Mouse (Mus musculus) stomach, embryonic 16.5 days (tissue): ENCODE measurements around the gene Itpr3. TPM values are rescaled to one million over a fixed set of nuclear protein-coding genes. Genes with fewer than 3 reads are reported as not detected.

ENCODE experiments used
- microRNA-seq: library from miRNA; unstranded; fragments of <30 nt; microRNA quantifications from one replicate; pipeline ENCODE4, GENCODE M21; 2016
- polyA plus RNA-seq: library from polyadenylated mRNA; unstranded; fragments of >200 nt; fragmentation: Nextera tagmentation; extraction: Ambion mirVana; gene quantifications from 2 replicates; pipeline ENCODE4 v1.2.1, GENCODE M21; 2015

Itpr3 gene
- polyA plus RNA-seq, 1 experiment from 2014 or later = 15.0 TPM

Small RNAs within 50 kb of the gene (microRNA-seq; reads per million reads assigned to microRNA genes)
- not detected for gene Mir7677

Other genes starting within 250 kb of the Itpr3 start
- 2.3 and 4.6 TPM in 2 replicates for gene Nkx2-5, start 212.3 kb upstream of the Itpr3 start, polyA plus RNA-seq
- gene Kifc5b, start 140.2 kb upstream of the Itpr3 start, polyA plus RNA-seq = 6.4 and 6.9 TPM in 2 replicates
- gene Phf1, start 124.3 kb upstream of the Itpr3 start, polyA plus RNA-seq = 7.3 and 7.7 TPM in 2 replicates
- 173 and 178 TPM in 2 replicates for gene Cuta, start 117.7 kb upstream of the Itpr3 start, polyA plus RNA-seq
- 1.3 and 1.6 TPM in 2 replicates for gene Syngap1, start 116.1 kb upstream of the Itpr3 start, polyA plus RNA-seq
- gene Zbtb9, start 84.1 kb upstream of the Itpr3 start, polyA plus RNA-seq = 14.1 and 14.8 TPM in 2 replicates
- 6.7 and 7.0 TPM in 2 replicates for gene Bak1, start 28.3 kb upstream of the Itpr3 start, polyA plus RNA-seq
- gene Uqcc2, start 76.6 kb downstream of the Itpr3 start, polyA plus RNA-seq = 243 and 267 TPM in 2 replicates
- gene Ip6k3, start 110.5 kb downstream of the Itpr3 start, polyA plus RNA-seq = 0.34 and 1.3 TPM in 2 replicates
- 8.2 and 9.5 TPM in 2 replicates for gene Lemd2, start 147.2 kb downstream of the Itpr3 start, polyA plus RNA-seq